Mouse (Mus musculus) liver, embryonic 18 days (tissue): ENCODE data around the gene Zscan4d. TPM values are rescaled to one million over a fixed set of nuclear protein-coding genes. Genes with fewer than 3 reads are reported as not detected.

Experiments used
- polyA plus RNA-seq: library from polyadenylated mRNA; depleted of rRNA; stranded (reverse); fragments of >200 nt; gene quantifications from 2 replicates; pipeline ENCODE4 v1.2.3, GENCODE M21; 2012; rRNA removed

Gene Zscan4d
- not detected in 2 replicates for polyA plus RNA-seq

DNA sequence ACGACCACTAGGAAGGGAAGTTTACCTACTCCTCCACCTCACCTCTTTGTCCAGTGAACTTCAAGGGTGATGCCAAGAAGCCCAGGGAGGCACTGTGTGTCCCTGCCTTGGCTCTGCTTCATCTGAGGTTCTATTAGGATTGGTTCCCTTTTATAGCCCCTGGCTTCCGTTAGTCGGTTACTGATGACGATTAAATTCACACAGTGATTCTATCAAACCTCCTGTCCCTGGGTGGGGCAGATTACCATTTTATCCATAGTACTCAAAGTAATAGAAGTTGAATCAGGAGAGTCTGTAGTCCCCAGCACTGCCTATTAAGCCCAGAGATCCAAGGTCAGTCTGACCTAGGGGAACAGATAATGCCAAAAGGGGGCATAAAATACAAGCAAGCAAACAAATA, at the start of gene Zscan4d:
Zscan4d (minus strand) TSS at position 101 of the 400 bp plus-strand sequence.

Other genes with a start within 250 kb of the Zscan4d start
- gene Zscan4c, start 160.4 kb downstream of the Zscan4d start, polyA plus RNA-seq = not detected in 2 replicates
- gene Zscan4-ps1, start 96.5 kb downstream of the Zscan4d start, polyA plus RNA-seq = not detected in 2 replicates
- gene Zscan4e, start 144.5 kb upstream of the Zscan4d start, polyA plus RNA-seq = not detected in 2 replicates
- not detected in 2 replicates for gene Zscan4f, start 231.8 kb upstream of the Zscan4d start, polyA plus RNA-seq